Mouse (Mus musculus) ZHBTc4 (cell line): ENCODE measurements around the gene Ank3.
A peak's percentile ranks its signal among the peaks of the same experiment; 100 is the strongest.

Source experiments
- DNase-seq: peaks from one replicate; pipeline ENCODE4 v3.0.0-alpha.2; 2011; ENCODE audit warnings: low read depth, low spot score

Gene Ank3

GRCm38 (mm10) chr10:69471841-69472240 is 73.3 kb downstream of the Ank3 start:
- DNase-seq: no peak

- peak; percentile 66 for DNase-seq
These were observed 78.3 kb downstream of the Ank3 start for GRCm38 (mm10) chr10:69476871-69477270.

DNA sequence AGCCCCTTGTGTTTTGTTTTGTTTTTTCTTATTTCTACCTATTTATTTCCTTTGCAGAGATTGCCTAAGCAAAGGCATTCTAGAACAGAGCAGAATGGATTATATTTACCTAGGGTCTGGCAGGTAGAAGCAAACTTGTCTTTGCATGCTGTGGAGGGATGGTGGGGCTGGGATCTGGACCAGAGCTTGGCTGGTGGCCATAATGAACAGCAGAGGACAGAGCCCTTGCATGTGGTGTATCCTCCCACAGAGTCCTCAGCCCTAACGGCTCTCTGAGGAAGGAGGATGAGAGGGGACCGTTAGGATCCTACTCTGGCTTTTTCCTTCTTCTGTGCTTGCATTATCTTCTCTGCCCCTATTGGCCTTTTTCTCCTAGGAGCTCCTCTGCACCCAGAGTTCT is 79.1 kb downstream of the Ank3 start:
- no peak for DNase-seq

DNA sequence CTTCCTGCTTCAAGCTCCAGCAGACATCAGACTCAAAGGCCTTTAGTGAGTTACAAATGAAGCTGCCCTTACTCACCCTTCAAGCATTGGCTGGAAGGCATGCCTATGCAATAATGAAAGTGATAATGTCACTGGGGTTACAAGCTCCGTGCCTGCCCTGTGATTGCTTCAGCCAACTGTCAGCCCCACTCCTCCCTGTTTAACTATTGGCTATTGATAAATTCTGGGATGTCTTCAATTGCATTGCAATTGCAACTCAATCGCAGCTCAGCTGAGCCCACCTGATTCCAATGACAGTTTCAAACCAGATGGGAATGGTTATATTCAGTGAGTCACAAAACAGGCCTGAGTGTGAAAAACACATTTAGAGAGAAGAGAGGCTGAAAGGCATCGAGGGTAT is 80.3 kb downstream of the Ank3 start:
- DNase-seq: no peak

GRCm38 (mm10) chr10:69485191-69485786 is 86.7 kb downstream of the Ank3 start:
- DNase-seq: no peak

GRCm38 (mm10) chr10:69490182-69490581 is 91.6 kb downstream of the Ank3 start:
- DNase-seq: no peak

GRCm38 (mm10) chr10:69491975-69492374 is 93.4 kb downstream of the Ank3 start:
- no peak for DNase-seq

DNA sequence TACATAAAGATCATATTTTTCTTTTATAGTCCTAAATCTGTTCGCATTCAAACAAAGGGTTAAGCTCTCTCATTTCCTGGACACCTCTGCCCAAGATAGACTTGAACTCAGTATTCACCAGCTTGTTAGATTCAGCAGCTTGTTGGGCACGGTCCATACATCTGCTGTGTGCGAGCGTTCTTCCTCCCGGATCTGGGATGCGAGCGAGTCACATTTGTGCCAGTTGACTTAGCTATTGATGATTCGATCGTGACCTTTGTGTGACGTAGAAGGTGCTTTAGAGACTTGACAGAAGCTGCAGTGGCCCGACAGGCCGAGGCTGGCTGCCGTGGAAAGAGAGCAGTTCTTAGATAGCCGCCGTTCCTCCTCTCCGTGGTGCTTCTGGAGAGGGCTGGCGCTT is 98.8 kb downstream of the Ank3 start:
- no peak for DNase-seq

GRCm38 (mm10) chr10:69500171-69500860 is 101.7 kb downstream of the Ank3 start:
- peak; percentile 37 for DNase-seq

DNA sequence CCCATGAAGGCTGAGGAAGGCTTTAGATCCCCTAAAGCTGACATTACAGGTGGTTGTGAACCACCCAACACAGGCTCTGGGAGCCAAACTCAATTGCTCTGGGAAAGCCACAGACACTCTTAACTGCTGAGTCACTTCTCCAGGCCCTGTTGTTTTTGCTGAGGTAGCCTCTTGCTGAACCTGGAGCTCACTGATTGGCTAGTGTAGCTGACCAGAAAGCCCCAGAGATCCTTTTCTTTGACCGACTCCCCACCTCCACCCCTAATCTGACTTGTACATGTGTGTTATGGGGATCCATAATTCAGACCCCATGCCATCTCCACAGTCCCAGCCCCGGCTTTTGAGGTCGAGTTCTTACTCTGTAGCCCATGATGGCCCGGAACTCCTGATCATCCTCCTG is 105.2 kb downstream of the Ank3 start:
- no peak for DNase-seq

DNA sequence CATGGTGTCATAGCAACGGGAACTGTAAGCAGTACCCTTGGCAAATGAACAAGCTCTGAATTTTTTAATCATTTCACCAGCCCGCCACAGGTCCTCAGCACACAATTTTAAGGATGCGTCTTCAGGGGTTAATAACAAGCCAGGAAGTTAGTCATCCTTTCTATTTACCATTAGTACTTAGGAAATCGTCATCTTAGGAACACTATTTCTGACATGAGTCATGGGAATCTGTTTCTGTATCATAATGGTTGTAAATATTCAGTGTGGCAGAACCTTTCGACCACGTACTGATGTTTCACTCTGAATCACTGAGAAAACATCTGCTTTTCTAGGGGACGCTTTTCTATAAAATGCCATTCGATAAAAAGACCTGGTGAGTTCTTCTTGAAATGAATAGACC is 109.1 kb downstream of the Ank3 start:
- DNase-seq: no peak

DNA sequence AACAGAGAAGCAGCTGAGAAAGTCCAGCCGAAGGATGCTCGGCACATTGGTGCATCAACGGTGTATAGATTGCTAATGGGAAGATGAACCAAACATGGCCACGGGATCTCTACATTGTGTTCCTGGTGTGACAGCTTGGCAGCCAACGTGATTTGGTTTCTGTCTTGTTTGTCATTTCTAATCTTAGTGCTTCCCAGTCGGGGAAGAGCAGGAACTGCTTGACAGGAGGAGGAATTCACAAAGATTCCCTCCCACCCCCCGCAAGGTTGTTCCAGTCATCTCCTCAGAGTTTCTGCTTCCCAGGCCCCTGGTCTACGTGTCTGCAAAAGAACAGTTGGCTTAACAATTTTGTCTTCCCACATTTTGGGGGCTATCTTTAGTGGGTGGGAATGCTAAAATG is 111.8 kb downstream of the Ank3 start:
- DNase-seq: no peak

DNA sequence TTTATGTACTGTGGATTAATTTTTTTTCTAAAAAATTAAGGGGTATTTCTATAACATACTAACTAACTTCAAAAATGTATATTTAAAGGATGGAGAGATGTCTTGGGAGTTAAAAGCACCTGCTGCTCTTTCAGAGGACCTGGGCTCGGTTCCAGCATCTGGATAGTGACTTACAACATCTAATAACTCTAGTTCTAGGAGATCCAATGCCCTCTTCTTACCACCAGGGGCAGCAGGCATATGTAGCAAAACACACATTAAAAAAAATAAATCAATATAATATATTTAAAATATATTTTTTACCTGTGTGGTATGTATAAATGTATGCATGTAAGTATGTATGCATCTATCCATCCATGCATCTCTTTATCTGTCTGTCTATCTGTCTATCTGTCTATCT is 112.7 kb downstream of the Ank3 start:
- DNase-seq: no peak

GRCm38 (mm10) chr10:69521977-69522376 is 123.4 kb downstream of the Ank3 start:
- no peak for DNase-seq

- peak; percentile 83 for DNase-seq
These were observed 124.6 kb downstream of the Ank3 start for GRCm38 (mm10) chr10:69523202-69523601.

DNA sequence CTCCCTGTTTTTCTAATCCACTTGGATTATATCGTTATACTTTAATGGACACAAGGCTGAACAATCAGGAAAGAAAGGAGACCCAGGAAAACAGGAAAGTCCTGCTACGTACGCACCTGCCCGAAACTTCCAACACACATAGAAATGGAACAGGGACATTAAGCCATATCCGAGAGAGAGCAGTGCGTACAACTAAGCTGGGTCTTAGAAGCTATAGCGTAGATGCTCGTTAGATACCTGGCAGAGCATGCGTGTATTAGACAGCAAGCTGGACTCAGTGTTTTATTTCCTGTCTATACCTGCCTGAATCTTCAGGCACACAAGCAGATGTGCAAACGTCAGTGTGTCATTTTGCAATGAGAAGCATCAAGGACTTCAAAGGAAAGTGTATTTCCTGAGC is 128.7 kb downstream of the Ank3 start:
- no peak for DNase-seq

DNA sequence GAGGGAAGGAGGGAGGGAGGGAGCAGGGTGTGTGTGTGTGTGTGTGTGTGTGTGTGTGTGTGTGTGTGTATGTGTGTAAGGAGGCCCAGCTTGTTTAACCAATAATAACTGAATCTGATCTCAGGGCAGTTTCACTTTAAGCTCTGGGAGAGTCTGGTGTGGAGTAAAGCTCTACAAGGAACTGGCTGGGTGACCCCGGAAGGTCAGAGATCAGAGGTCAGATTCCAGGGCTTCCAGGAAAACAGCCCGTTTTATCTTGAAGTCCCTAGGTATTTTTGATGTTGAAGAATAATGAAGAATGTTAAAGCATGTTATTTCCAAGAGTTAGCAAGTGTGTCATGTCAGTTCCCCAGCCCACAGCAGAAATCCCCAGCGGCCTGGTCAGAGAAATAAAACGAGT is 130.2 kb downstream of the Ank3 start:
- DNase-seq: peak; percentile 19

- no peak for DNase-seq
These were observed 131.8 kb downstream of the Ank3 start for GRCm38 (mm10) chr10:69530326-69530725.

DNA sequence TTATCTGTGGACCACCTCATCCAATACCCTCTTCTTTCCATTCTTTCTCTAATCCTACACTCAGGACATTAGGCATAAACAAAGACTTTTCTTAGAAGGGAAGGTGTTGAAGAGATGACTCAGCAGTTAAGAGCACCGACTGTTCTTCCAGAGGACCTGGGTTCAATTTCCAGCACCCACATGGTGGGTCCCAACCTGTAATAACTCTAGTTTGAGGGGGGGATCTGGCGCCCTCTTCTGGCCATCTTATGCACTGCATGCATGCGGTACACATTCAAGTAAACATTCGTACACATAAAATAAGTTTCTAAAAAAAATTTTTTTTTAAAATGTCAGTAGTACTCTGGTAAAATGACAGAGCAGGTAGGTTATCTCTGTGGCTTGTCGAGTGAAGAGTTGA is 133.0 kb downstream of the Ank3 start:
- DNase-seq: peak; percentile 59

GRCm38 (mm10) chr10:69532169-69532730 is 133.7 kb downstream of the Ank3 start:
- DNase-seq: peak; percentile 54

- peak; percentile 21 for DNase-seq
These were observed 135.2 kb downstream of the Ank3 start for GRCm38 (mm10) chr10:69533505-69534388.

- DNase-seq: no peak
These were observed 136.1 kb downstream of the Ank3 start for GRCm38 (mm10) chr10:69534716-69535115.
